Mouse (Mus musculus) G1E (cell line): Measurements from ENCODE around the gene Dmp1.

Experiments
- CTCF ChIP-seq: IDR thresholded peaks from 2 replicates; pipeline ENCODE4 v1.5.1; 2012; ENCODE audit warnings: low read depth, low read length, inconsistent platforms, mixed read lengths
- GATA1 ChIP-seq: IDR thresholded peaks from 2 replicates; pipeline ENCODE4 v1.6.1; 2012; ENCODE audit warnings: borderline replicate concordance, low read length, inconsistent platforms, mixed read lengths
- TAL1 ChIP-seq: conservative IDR thresholded peaks from 2 replicates; pipeline ENCODE4 v1.6.1; 2012; ENCODE audit warnings: low read depth, low read length, inconsistent platforms, mixed read lengths

DNA sequence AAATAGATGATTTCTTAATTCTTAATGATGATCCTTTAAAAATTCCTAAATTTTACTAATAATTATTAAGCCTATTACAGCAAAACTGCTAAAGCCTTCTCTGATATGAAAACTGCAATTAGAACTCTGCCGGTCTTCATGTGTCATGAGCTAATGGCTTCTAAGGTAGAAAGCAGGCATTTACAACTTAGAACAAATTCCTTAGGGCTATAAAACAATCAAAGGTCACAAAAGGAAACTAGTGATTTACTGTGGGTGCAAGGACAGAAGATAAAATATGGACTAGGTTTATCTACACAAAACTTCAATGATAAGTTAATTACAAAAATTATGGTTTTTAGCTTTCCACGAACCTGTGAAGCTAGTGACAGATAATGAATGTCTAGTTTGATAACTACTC lies 41.8 kb downstream of the Dmp1 start:
- no peak for TF ChIP-seq CTCF
- TF ChIP-seq GATA1, result no peak
- no peak for TF ChIP-seq TAL1
